Mouse (Mus musculus) lung, postnatal 0 days (tissue): Measurements from ENCODE around the gene Uvrag. TPM values are rescaled to one million over a fixed set of nuclear protein-coding genes. Genes with fewer than 3 reads are reported as not detected.

ENCODE experiments used
- ATAC-seq: fragments of 200-750 bp; cut with Nextera tagmentation; 2 replicates; pipeline ENCODE4 v1.8.0; 2017; ENCODE audit warnings: moderate library complexity
- DNase-seq: peaks from one replicate; pipeline ENCODE4 v3.0.0-alpha.2; 2016; ENCODE audit warnings: low spot score
- H3K27ac ChIP-seq: fragments of 300-500 bp; sonication (generic); 2 replicates; pipeline ENCODE4 v1.5.1; 2014; ENCODE audit warnings: antibody characterized with exemption, mild to moderate bottlenecking, low read length, mixed read lengths
- H3K27me3 ChIP-seq: fragments of 300-500 bp; sonication (generic); replicated peaks from 2 replicates; pipeline ENCODE4 v1.6.1; 2014; ENCODE audit warnings: low read length, mixed read lengths; ENCODE audit not compliant: insufficient read depth
- H3K36me3 ChIP-seq: fragments of 300-500 bp; sonication (generic); 2 replicates; pipeline ENCODE4 v1.6.1; 2014; ENCODE audit warnings: low read length, mixed read lengths; ENCODE audit not compliant: insufficient read depth
- H3K4me1 ChIP-seq: fragments of 300-500 bp; sonication (generic); 2 replicates; pipeline ENCODE4 v1.6.1; 2014; ENCODE audit warnings: antibody characterized with exemption, low read depth, low read length, mixed read lengths; ENCODE audit not compliant: insufficient read depth
- H3K4me2 ChIP-seq: fragments of 300-500 bp; sonication (generic); replicated peaks from 2 replicates; pipeline ENCODE4 v1.6.1; 2014; ENCODE audit warnings: low read depth, mild to moderate bottlenecking, low read length, moderate library complexity, mixed read lengths
- H3K4me3 ChIP-seq: fragments of 300-500 bp; sonication (generic); 2 replicates; pipeline ENCODE4 v1.5.1; 2014; ENCODE audit warnings: low read depth, low read length
- H3K9ac ChIP-seq: fragments of 300-500 bp; sonication (generic); replicated peaks from 2 replicates; pipeline ENCODE4 v1.6.1; 2014; ENCODE audit warnings: low read depth, mild to moderate bottlenecking
- H3K9me3 ChIP-seq: fragments of 300-500 bp; sonication (generic); 2 replicates; pipeline ENCODE4 v1.6.1; 2016; ENCODE audit warnings: low read length, mixed read lengths
- CTCF ChIP-seq: IDR thresholded peaks from 2 replicates; pipeline ENCODE4 v1.5.1; 2016; ENCODE audit warnings: antibody characterized with exemption, mild to moderate bottlenecking
- EP300 ChIP-seq: IDR thresholded peaks from 2 replicates; pipeline ENCODE4 v1.6.1; 2016; ENCODE audit warnings: antibody characterized with exemption, mild to moderate bottlenecking, control low read depth
- WGBS: fragments of 180-500 bp; shearing (Covaris S2); extraction: QIAGEN DNeasy Blood & Tissue Kit; methylation state at CpG from one replicate; pipeline ENCODE4 v1.1.7; 2014; 5-methylcytosine and 5-hydroxymethylcytosine counted together
- polyA plus RNA-seq: library from polyadenylated mRNA; unstranded; fragments of >200 nt; fragmentation: Nextera tagmentation; extraction: Ambion mirVana; gene quantifications from 2 replicates; pipeline ENCODE4 v1.2.1, GENCODE M21; 2015

Gene Uvrag
- polyA plus RNA-seq, 1 experiment from 2014 or later, result 23.4 TPM

DNA sequence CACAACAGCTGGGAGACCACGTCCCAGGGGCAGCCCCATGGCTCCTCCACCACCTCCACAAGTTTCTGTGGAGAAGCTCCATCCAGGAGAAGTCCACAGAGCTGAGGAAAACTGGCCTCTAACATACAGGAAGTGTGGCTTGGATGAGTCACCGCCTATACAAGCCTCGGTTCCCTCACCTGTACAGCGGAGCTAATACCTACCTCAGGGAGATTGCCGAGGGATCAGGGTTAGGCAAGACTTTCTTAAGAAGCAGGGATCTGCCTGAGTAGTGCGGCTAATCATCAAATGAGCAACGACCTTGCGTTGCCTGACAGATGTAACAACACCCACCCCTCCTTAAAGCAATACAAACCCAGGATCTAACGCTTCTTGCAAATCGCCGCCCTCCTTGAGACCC lies 34.2 kb upstream of the Uvrag start:
- Histone ChIP-seq H3K27ac (no peak overlapping the region), H3K9me3 (no peaks in the 10 kb centered on the region)
- ATAC-seq, result 0 out of 2 replicates have a peak, but pooled peaks have one; percentile 19

DNA sequence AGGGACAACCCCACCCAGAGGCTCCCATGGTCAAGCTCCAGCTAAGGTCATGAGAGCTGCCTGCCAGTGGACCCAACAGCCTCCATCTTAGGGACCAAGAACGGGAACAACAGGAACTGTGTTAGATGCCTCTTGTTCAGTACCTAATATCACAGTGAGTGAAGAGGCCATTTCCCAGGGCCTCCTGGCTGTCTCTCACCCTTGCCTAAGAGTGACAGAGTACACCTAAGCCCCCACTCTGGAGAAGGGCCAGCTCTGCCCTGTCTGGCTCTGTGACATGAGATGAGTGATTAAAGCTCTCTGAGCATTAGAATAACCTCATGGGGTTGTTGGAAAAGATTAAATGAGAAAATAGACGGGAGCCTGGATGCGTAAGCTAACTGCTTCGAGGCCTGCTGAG lies 33.1 kb upstream of the Uvrag start:
- no peak for ATAC-seq
- Histone ChIP-seq H3K4me3 (no peak overlapping the region), H3K9ac (no peak overlapping the region), H3K27ac (no peak overlapping the region), H3K36me3 (no peaks in the 10 kb centered on the region), H3K27me3 (no peaks in the 10 kb centered on the region), H3K4me2 (no peak overlapping the region), H3K9me3 (no peaks in the 10 kb centered on the region), H3K4me1 (no peaks in the 10 kb centered on the region; the same call in 1 of the 2 replicates)
- TF ChIP-seq EP300 (no peak), CTCF (no peak)
- 90% methylated on average over 4 of the region's 4 CpGs for WGBS
- DNase-seq, result no peak

More for the DNA sequence above, 34.2 kb upstream of the Uvrag start:
- no peak for DNase-seq
- no peak overlapping the region for H3K4me3 ChIP-seq
- WGBS, result 74% methylated on average over 11 of the region's 11 CpGs
- no peak overlapping the region for H3K9ac ChIP-seq
- no peaks in the 10 kb centered on the region for H3K27me3 ChIP-seq
- TF ChIP-seq CTCF (no peak), EP300 (no peak)
- H3K4me2 ChIP-seq, result no peak overlapping the region
- H3K36me3 ChIP-seq, result no peaks in the 10 kb centered on the region
- peaks cover under 1% of the 10 kb centered on the region; the same call in 1 of the 2 replicates for H3K4me1 ChIP-seq

DNA sequence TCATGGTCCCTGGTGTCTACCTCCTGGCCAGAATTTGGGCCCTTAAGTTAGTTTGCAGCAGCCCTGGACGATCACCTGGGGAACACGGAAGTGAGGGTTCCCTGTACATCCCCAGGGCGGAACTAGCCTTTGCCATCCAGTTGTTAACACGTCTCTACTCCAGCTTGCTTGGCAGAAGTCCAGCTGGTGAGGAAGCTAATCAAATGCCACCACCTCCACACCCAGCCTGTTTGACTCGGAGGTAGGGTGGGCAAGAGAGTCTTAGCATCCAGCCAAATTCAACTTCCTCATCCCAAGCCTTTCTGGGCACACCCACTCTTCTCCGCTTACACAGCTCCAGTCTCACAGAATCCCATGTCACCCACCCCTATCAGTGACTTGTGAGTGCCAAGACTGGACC lies 32.0 kb upstream of the Uvrag start:
- Histone ChIP-seq H3K36me3 (no peaks in the 10 kb centered on the region), H3K27me3 (no peaks in the 10 kb centered on the region), H3K9ac (no peak overlapping the region), H3K4me2 (no peak overlapping the region), H3K27ac (no peak overlapping the region), H3K4me1 (no peaks in the 10 kb centered on the region; the same call in 1 of the 2 replicates), H3K4me3 (no peak overlapping the region), H3K9me3 (no peaks in the 10 kb centered on the region)
- TF ChIP-seq CTCF, result no peak
- TF ChIP-seq EP300, result no peak
- no peak for ATAC-seq
- peak; percentile 22 for DNase-seq
- WGBS, result 55% methylated on average over 6 of the region's 6 CpGs

DNA sequence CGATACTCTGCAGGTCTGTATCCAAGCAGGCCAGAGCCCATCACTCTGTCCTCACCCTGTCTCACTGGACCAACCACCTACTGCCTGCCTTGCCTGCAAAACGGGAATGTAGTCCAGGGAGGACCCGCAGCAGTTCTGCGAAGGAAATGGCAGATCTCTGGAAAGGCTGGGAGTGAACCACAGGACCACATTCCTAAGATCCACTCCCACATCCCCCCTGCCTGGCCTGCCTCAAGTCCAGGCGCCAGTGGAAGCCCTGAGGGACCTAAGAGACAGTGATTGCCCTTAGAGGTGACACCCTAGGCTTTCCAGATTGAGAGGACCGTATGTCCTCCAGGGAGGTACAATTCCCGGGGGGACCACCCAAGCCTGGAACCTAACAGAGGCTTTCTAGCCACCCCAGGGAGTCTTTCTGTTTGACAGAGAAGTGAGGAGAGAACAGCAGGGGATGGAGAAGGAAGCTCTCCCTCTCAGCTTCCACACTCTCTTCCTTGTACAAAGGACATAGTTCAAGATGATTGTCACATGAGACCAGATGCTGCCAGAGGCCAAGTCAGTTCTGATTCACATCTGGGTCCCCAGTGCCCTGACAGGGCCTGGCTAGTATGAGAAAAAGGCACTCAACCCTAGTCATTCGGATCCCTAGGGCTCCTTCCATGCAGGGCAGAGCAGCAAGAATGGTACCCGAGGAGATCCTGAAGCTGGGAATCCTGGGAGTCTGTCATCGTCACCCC lies 31.0 kb upstream of the Uvrag start:
- DNase-seq, result no peak
- Histone ChIP-seq H3K9me3 (no peaks in the 10 kb centered on the region), H3K27me3 (no peaks in the 10 kb centered on the region), H3K4me1 (no peaks in the 10 kb centered on the region; the same call in 1 of the 2 replicates), H3K4me3 (no peak overlapping the region), H3K27ac (no peak overlapping the region), H3K36me3 (no peaks in the 10 kb centered on the region), H3K4me2 (no peak overlapping the region), H3K9ac (no peak overlapping the region)
- no peak for ATAC-seq
- TF ChIP-seq CTCF (no peak), EP300 (no peak)
- 67% methylated on average over 10 of the region's 10 CpGs for WGBS

DNA sequence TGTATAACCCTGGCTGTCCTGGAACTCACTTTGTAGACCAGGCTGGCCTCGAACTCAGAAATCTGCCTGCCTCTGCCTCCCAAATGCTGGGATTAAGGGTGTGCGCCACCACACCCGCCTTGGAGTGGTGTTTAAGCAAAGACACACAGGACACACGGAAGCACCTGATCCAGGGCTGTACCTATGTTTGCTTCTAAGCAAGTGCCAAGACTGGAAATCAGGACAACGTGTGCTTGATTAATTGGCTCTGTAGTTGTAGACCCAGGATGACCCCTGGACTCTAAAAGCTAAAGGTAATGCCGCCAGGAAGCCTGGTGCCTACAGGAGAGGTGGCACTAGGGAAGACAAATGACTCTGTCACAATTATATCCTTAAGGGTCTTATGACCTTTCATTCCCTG lies 29.6 kb upstream of the Uvrag start:
- no peaks in the 10 kb centered on the region for H3K36me3 ChIP-seq
- DNase-seq (no peak), ATAC-seq (no peak)
- H3K4me1 ChIP-seq, result no peaks in the 10 kb centered on the region; the same call in 1 of the 2 replicates
- no peak overlapping the region for H3K27ac ChIP-seq
- H3K4me3 ChIP-seq, result no peak overlapping the region
- 83% methylated on average over 6 of the region's 6 CpGs for WGBS
- no peaks in the 10 kb centered on the region for H3K9me3 ChIP-seq
- H3K9ac ChIP-seq, result no peak overlapping the region
- no peak overlapping the region for H3K4me2 ChIP-seq
- TF ChIP-seq EP300, result no peak
- TF ChIP-seq CTCF, result no peak
- H3K27me3 ChIP-seq, result no peaks in the 10 kb centered on the region

DNA sequence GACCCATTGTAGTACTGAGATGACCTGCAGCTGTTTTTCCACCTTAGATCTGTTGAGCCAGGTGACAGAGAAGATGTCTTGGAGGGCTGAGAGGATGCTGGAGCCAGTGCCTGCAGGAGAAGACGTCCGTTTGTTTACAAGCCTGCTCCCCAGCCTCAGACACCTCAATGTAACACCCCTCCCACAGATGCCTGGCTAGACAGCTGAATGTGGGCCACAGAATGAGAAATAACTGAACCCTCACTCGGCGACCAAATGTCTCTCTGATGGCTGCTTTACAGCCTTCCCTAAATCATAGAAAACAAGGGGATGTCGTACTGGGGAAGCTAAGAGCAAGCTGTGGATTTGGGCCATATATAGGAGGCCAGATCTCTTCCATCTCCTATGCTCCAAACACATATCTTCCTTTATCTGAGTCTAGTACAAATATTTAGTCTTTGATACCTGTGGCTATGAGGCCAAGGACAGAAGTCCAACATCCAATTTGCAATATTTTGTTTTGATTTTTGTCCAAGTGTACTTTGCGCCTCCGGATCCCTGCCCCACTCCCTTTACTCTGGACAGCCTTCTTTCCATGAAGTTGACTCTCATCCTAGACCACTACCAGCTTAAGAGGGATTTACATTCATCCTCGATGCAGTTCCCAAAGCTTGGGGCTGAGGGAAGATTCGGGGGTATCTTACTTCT lies 28.9 kb upstream of the Uvrag start:
- TF ChIP-seq CTCF (no peak), EP300 (no peak)
- Histone ChIP-seq H3K4me3 (no peak overlapping the region), H3K4me1 (no peaks in the 10 kb centered on the region; the same call in 1 of the 2 replicates), H3K27me3 (no peaks in the 10 kb centered on the region), H3K36me3 (no peaks in the 10 kb centered on the region), H3K9ac (no peak overlapping the region), H3K9me3 (no peaks in the 10 kb centered on the region), H3K27ac (no peak overlapping the region), H3K4me2 (no peak overlapping the region)
- WGBS, result 85% methylated on average over 9 of the region's 9 CpGs
- ATAC-seq (no peak), DNase-seq (no peak)
